Mouse (Mus musculus) spleen, adult 2 months (tissue): ENCODE results near the gene Rap1b. TPM values are rescaled to one million over a fixed set of nuclear protein-coding genes. Genes with fewer than 3 reads are reported as not detected.

Source experiments
- DNase-seq, 2 experiments: peaks; one replicate each; pipeline versions ENCODE4 v3.0.0 to v3.0.0-alpha.2; 2012 to 2021; ENCODE audit warnings: low spot score in 2 of 2, low read depth in 1 of 2
- H3K27ac ChIP-seq: fragments of 200-500 bp; 2 replicates; pipeline ENCODE4 v1.5.1; 2012; ENCODE audit warnings: low read length, inconsistent platforms; ENCODE audit not compliant: insufficient read depth
- H3K27me3 ChIP-seq: fragments of 200-500 bp; 2 replicates; pipeline ENCODE4 v1.6.1; 2012; ENCODE audit warnings: mild to moderate bottlenecking, moderate library complexity, low read length, inconsistent platforms; ENCODE audit not compliant: control insufficient read depth, insufficient read depth
- H3K36me3 ChIP-seq: fragments of 200-500 bp; 2 replicates; pipeline ENCODE4 v1.6.1; 2012; ENCODE audit warnings: mild to moderate bottlenecking, low read length, inconsistent platforms; ENCODE audit not compliant: control insufficient read depth, insufficient read depth
- H3K4me1 ChIP-seq: fragments of 200-500 bp; 2 replicates; pipeline ENCODE4 v1.6.1; 2011; ENCODE audit warnings: inconsistent platforms; ENCODE audit not compliant: control insufficient read depth, insufficient read depth, insufficient read length
- H3K4me3 ChIP-seq: fragments of 200-500 bp; 2 replicates; pipeline ENCODE4 v1.5.1; 2011; ENCODE audit warnings: mild to moderate bottlenecking, inconsistent platforms; ENCODE audit not compliant: insufficient read depth, insufficient read length; ENCODE audit errors: extremely low read depth
- CTCF ChIP-seq: fragments of 200-500 bp; IDR thresholded peaks from 2 replicates; pipeline ENCODE4 v1.5.1; 2011; ENCODE audit warnings: mild to moderate bottlenecking, inconsistent platforms; ENCODE audit not compliant: insufficient read depth, insufficient read length, insufficient replicate concordance; ENCODE audit errors: extremely low read depth
- POLR2A ChIP-seq: fragments of 200-500 bp; IDR thresholded peaks from 2 replicates; pipeline ENCODE4 v1.6.1; 2011; ENCODE audit warnings: low read depth, low read length, inconsistent platforms
- WGBS: fragments of 180-500 bp; shearing (Covaris S2); methylation state at CpG from one replicate; pipeline ENCODE4 v1.1.7; 2018; 5-methylcytosine and 5-hydroxymethylcytosine counted together
- polyA plus RNA-seq: library from polyadenylated mRNA; depleted of rRNA; stranded (reverse); fragments of >200 nt; gene quantifications from 2 replicates; pipeline ENCODE4 v1.2.3, GENCODE M21; 2012

Rap1b gene
- polyA plus RNA-seq, 1 experiment = 50.1 TPM

GRCm38 (mm10) chr10:117828536-117828935 is 17.3 kb downstream of the Rap1b start:
- Histone ChIP-seq H3K27me3 (no peaks in the 10 kb centered on the region), H3K4me1 (peaks cover 51% of the 10 kb centered on the region), H3K36me3 (peaks cover 1% of the 10 kb centered on the region), H3K4me3 (no peak overlapping the region), H3K27ac (no peak overlapping the region)
- 72% methylated on average over 4 of the region's 4 CpGs for WGBS
- TF ChIP-seq CTCF = no peak
- TF ChIP-seq POLR2A = no peak
- DNase-seq = no peak

GRCm38 (mm10) chr10:117824647-117825046 is 21.2 kb downstream of the Rap1b start:
- 84% methylated on average over 4 of the region's 4 CpGs for WGBS
- Histone ChIP-seq H3K36me3 (peaks cover 26% of the 10 kb centered on the region), H3K27me3 (no peaks in the 10 kb centered on the region), H3K4me1 (peaks cover 35% of the 10 kb centered on the region), H3K4me3 (no peak overlapping the region), H3K27ac (no peak overlapping the region)
- DNase-seq = no peak
- TF ChIP-seq POLR2A (no peak), CTCF (no peak)

- Histone ChIP-seq H3K27ac (no peak overlapping the region), H3K4me3 (no peak overlapping the region), H3K4me1 (peaks cover 30% of the 10 kb centered on the region), H3K36me3 (peaks cover 30% of the 10 kb centered on the region), H3K27me3 (no peaks in the 10 kb centered on the region)
- WGBS = 69% methylated on average over 4 of the region's 4 CpGs
- no peak for DNase-seq
- no peak for TF ChIP-seq POLR2A
- no peak for TF ChIP-seq CTCF
Measured at GRCm38 (mm10) chr10:117824139-117824538, 21.7 kb downstream of the Rap1b start.

- H3K4me1 ChIP-seq = peaks cover 24% of the 10 kb centered on the region
Measured at GRCm38 (mm10) chr10:117823321-117823720, 22.5 kb downstream of the Rap1b start.

GRCm38 (mm10) chr10:117818600-117818999 is 27.2 kb downstream of the Rap1b start:
- no peak for TF ChIP-seq POLR2A
- TF ChIP-seq CTCF = no peak
- H3K27me3 ChIP-seq = no peaks in the 10 kb centered on the region
- no peak for DNase-seq
- H3K36me3 ChIP-seq = peaks cover 59% of the 10 kb centered on the region
- 72% methylated on average over 6 of the region's 6 CpGs for WGBS
- no peak overlapping the region for H3K4me3 ChIP-seq
- H3K27ac ChIP-seq = no peak overlapping the region
- no peaks in the 10 kb centered on the region for H3K4me1 ChIP-seq

More at GRCm38 (mm10) chr10:117823321-117823720, 22.5 kb downstream of the Rap1b start:
- H3K36me3 ChIP-seq = peaks cover 35% of the 10 kb centered on the region
- TF ChIP-seq CTCF = no peak
- no peak for TF ChIP-seq POLR2A
- no peaks in the 10 kb centered on the region for H3K27me3 ChIP-seq
- no peak overlapping the region for H3K27ac ChIP-seq
- WGBS = 87% methylated on average over 6 of the region's 6 CpGs
- no peak overlapping the region for H3K4me3 ChIP-seq
- no peak for DNase-seq

GRCm38 (mm10) chr10:117816721-117817120 is 29.1 kb downstream of the Rap1b start:
- H3K27me3 ChIP-seq = no peaks in the 10 kb centered on the region
- peaks cover 59% of the 10 kb centered on the region for H3K36me3 ChIP-seq
- H3K4me1 ChIP-seq = no peaks in the 10 kb centered on the region
- 99% methylated on average over 6 of the region's 6 CpGs for WGBS
- no peak for DNase-seq
- no peak overlapping the region for H3K4me3 ChIP-seq
- TF ChIP-seq CTCF = no peak
- TF ChIP-seq POLR2A = no peak
- H3K27ac ChIP-seq = no peak overlapping the region

GRCm38 (mm10) chr10:117812501-117812900 is 33.3 kb downstream of the Rap1b start:
- Histone ChIP-seq H3K27me3 (no peaks in the 10 kb centered on the region), H3K4me1 (peaks cover 10% of the 10 kb centered on the region; the same call in 1 of the 2 replicates), H3K4me3 (no peak overlapping the region), H3K36me3 (peaks cover 31% of the 10 kb centered on the region), H3K27ac (no peak overlapping the region)
- 91% methylated on average over 2 of the region's 2 CpGs for WGBS
- TF ChIP-seq CTCF (no peak), POLR2A (no peak)
- DNase-seq = no peak
